Mouse (Mus musculus): ENCODE measurements around the gene Stk38l. TPM values are rescaled to one million over a fixed set of nuclear protein-coding genes. Genes with fewer than 3 reads are reported as not detected.
"Not testable (repeated sequence)": the region's sequence is repeated elsewhere in the genome, so short reads cannot be mapped to it uniquely, and the experiment has no call there.

Stk38l gene
- polyA plus RNA-seq, 1 experiment from 2014 or later: 15.1 TPM

GRCm38 (mm10) chr6:146760022-146760421, 35.2 kb downstream of the Stk38l start:
- Histone ChIP-seq H3K27ac (replicated peaks) (no peak overlapping the region), H3K9ac (no peak overlapping the region), H3K4me3 (no peak overlapping the region), H3K27me3 (no peaks in the 10 kb centered on the region), H3K9me3 (no peaks in the 10 kb centered on the region), H3K4me2 (no peak overlapping the region), H3K36me3 (0 out of 2 replicates have a peak, but pooled peaks cover 6% of the 10 kb centered on the region), H3K4me1 (replicated peaks) (0 out of 2 replicates have a peak, but pooled peaks cover 9% of the 10 kb centered on the region)
- WGBS: 92% methylated on average over 2 of the region's 2 CpGs
- no peak for ATAC-seq (ENCODE audit: low read depth)

- no peak overlapping the region for H3K27ac ChIP-seq (replicated peaks)
- no peak overlapping the region for H3K9ac ChIP-seq
- H3K36me3 ChIP-seq: 0 out of 2 replicates have a peak, but pooled peaks cover 6% of the 10 kb centered on the region
- H3K27me3 ChIP-seq: no peaks in the 10 kb centered on the region
- no peaks in the 10 kb centered on the region for H3K9me3 ChIP-seq
- no peak overlapping the region for H3K4me2 ChIP-seq
- 0 out of 2 replicates have a peak, but pooled peaks cover 9% of the 10 kb centered on the region for H3K4me1 ChIP-seq (replicated peaks)
- H3K4me3 ChIP-seq: no peak overlapping the region
- 73% methylated on average over 4 of the region's 4 CpGs for WGBS
- no peak for ATAC-seq (ENCODE audit: low read depth)
Observed at GRCm38 (mm10) chr6:146760736-146761135, 35.9 kb downstream of the Stk38l start.

DNA sequence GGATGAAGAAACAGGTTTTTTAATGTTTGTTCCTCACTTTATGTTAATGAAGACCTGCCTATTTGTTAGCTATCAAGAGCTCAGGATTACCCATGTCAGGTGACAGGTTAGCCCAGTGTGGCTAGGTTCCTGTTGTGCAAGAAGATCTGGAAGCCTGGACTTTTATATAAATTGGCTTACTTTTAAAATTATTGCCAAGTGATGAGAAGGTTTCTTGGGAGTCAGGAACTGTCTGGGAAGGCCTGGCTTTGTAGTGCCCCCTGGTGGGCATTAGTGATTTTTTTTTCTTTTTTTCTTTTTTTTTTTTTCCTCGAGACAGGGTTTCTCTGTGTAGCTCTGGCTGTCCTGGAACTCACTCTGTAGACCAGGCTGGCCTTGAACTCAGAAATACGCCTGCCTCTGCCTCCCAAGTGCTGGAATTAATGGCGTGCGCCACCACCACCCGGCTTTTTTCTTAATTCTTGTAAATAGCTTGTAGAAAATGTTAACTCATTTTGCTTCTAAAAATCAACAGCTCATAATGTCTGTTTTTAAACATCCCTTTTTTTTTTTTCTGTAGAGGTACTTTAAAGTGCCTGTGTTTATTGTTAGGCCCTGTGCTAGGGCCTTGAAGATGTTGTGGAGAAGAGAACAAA, 37.6 kb downstream of the Stk38l start:
- no peak overlapping the region for H3K27ac ChIP-seq (replicated peaks)
- 70% methylated on average over 5 of the region's 5 CpGs for WGBS
- no peaks in the 10 kb centered on the region for H3K4me1 ChIP-seq (replicated peaks)
- no peak overlapping the region for H3K9ac ChIP-seq
- no peak for ATAC-seq (ENCODE audit: low read depth)
- H3K9me3 ChIP-seq: no peaks in the 10 kb centered on the region
- H3K27me3 ChIP-seq: no peaks in the 10 kb centered on the region
- H3K36me3 ChIP-seq: peaks cover 19% of the 10 kb centered on the region
- H3K4me2 ChIP-seq: no peak overlapping the region
- H3K4me3 ChIP-seq: no peak overlapping the region

GRCm38 (mm10) chr6:146764593-146764992, 39.8 kb downstream of the Stk38l start:
- Histone ChIP-seq H3K27me3 (no peaks in the 10 kb centered on the region), H3K4me1 (replicated peaks) (no peaks in the 10 kb centered on the region), H3K9ac (no peak overlapping the region), H3K4me3 (no peak overlapping the region), H3K36me3 (peaks cover 39% of the 10 kb centered on the region), H3K9me3 (no peaks in the 10 kb centered on the region), H3K4me2 (no peak overlapping the region), H3K27ac (replicated peaks) (no peak overlapping the region)
- ATAC-seq (ENCODE audit: low read depth): no peak
- WGBS: 63% methylated on average over 2 of the region's 2 CpGs

DNA sequence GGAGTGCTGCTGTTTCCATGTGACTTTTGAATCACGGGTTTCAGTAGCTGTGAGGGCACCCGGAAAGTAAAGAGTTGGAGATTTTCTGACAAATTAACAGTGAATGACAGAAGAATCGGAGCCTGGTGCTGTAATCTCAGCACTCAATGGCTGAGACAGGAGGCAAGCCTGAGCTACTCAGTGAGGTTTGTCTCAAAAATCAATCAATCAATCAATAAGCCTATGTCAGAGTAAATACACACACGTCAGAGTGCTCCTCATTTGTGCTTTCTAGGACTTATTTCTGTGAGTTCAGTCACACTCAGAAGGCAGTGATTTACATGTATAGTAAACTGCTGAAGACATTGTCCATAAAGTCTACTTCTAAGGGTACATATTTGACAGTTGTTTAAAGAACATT, 40.5 kb downstream of the Stk38l start:
- H3K4me2 ChIP-seq: no peak overlapping the region
- no peak overlapping the region for H3K4me3 ChIP-seq
- H3K27me3 ChIP-seq: no peaks in the 10 kb centered on the region
- ATAC-seq (ENCODE audit: low read depth): no peak
- no peak overlapping the region for H3K27ac ChIP-seq (replicated peaks)
- 89% methylated on average over 4 of the region's 4 CpGs for WGBS
- H3K36me3 ChIP-seq: peaks cover 43% of the 10 kb centered on the region
- no peaks in the 10 kb centered on the region for H3K9me3 ChIP-seq
- no peaks in the 10 kb centered on the region for H3K4me1 ChIP-seq (replicated peaks)
- no peak overlapping the region for H3K9ac ChIP-seq

DNA sequence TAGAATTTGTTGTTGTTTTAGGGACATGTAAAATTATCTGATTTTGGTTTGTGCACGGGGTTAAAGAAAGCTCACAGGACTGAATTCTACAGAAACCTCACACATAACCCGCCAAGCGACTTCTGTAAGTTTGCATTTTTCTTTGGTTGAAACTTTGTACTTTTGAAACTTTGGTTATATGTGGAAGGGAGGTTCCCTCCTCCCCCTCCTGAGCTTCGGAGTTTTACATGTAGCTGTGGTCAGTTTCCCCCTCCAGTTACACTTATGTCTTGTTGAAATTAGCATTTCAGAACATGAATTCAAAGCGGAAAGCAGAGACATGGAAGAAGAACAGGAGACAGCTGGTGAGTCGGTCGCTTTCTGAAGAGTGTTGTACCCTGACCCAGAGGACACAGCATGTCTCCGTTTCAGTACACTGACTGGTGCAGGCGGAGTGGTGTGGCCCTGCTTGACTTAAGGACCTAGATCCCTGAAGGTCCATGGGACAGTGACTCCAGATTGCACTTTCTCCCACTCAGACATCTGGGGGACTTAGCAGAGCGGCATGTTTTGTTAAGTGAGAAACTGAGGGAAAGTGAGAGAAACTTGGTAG, 44.1 kb downstream of the Stk38l start:
- no peak for ATAC-seq (ENCODE audit: low read depth)
- WGBS: 91% methylated on average over 10 of the region's 10 CpGs
- Histone ChIP-seq H3K4me2 (no peak overlapping the region), H3K9me3 (no peaks in the 10 kb centered on the region), H3K4me3 (no peak overlapping the region), H3K9ac (no peak overlapping the region), H3K27me3 (no peaks in the 10 kb centered on the region), H3K4me1 (replicated peaks) (no peaks in the 10 kb centered on the region), H3K27ac (replicated peaks) (no peak overlapping the region), H3K36me3 (peaks cover 69% of the 10 kb centered on the region)

GRCm38 (mm10) chr6:146770005-146770745, 45.4 kb downstream of the Stk38l start:
- no peak overlapping the region for H3K27ac ChIP-seq (replicated peaks)
- no peak overlapping the region for H3K4me3 ChIP-seq
- no peaks in the 10 kb centered on the region for H3K27me3 ChIP-seq
- H3K9ac ChIP-seq: no peak overlapping the region
- WGBS: 76% methylated on average over 6 of the region's 6 CpGs
- ATAC-seq (ENCODE audit: low read depth): no peak
- H3K4me2 ChIP-seq: no peak overlapping the region
- H3K36me3 ChIP-seq: peaks cover 80% of the 10 kb centered on the region
- no peaks in the 10 kb centered on the region for H3K4me1 ChIP-seq (replicated peaks)
- no peaks in the 10 kb centered on the region for H3K9me3 ChIP-seq

DNA sequence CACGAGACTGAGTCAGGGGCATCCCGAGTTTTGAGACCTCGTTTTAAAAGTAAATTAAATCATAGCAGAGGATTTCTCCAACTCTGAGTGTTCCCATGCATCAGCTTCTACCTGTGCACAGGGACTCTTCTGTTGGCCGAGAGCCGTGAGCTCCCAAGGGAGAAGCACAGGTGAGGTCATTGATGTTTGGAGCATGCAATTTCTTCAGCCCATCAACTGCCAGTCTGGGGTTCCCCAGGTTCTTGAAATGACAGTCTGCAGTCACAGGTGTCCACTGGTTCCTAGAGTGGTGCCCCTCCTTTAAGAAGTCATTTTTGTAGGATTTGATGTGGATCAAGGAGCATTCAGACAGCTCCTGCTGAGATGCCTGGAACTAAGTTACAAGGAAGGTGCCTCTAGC, 46.0 kb downstream of the Stk38l start:
- Histone ChIP-seq H3K27me3 (no peaks in the 10 kb centered on the region), H3K4me3 (no peak overlapping the region), H3K36me3 (peaks cover 85% of the 10 kb centered on the region), H3K4me1 (replicated peaks) (no peaks in the 10 kb centered on the region), H3K4me2 (no peak overlapping the region), H3K9ac (no peak overlapping the region), H3K27ac (replicated peaks) (no peak overlapping the region), H3K9me3 (no peaks in the 10 kb centered on the region)
- WGBS: 92% methylated on average over 5 of the region's 5 CpGs
- ATAC-seq (ENCODE audit: low read depth): no peak

DNA sequence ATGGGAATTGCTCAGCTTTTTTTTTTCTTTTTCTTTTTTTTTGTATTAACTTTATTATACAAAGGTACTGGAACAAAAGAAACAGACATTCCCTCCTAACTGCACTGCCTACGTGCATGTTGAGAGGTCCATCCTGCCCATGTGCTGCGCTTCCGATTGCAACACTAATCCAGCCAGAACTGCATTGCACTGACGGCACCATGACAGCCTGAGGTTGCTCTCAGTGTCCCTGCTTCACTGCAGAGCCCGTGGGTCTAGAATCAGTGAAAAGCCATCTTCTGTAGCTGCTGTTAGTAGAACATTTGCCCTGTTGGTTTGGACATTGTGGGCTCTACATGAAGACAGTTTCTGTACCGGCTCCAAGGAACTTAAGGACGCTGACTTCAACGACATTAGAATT, 51.1 kb downstream of the Stk38l start:
- not testable (repeated sequence) for H3K4me2 ChIP-seq; H3K27me3 ChIP-seq; H3K9me3 ChIP-seq; ATAC-seq (ENCODE audit: low read depth); H3K27ac ChIP-seq (replicated peaks); H3K4me1 ChIP-seq (replicated peaks); H3K4me3 ChIP-seq; H3K9ac ChIP-seq
- 71% methylated on average over 8 of the region's 8 CpGs for WGBS
- H3K36me3 ChIP-seq: peaks cover 52% of the 10 kb centered on the region

GRCm38 (mm10) chr6:146776610-146777389, 52.0 kb downstream of the Stk38l start:
- ATAC-seq (ENCODE audit: low read depth): no peak
- H3K4me2 ChIP-seq: no peak overlapping the region
- 8% methylated on average over 2 of the region's 2 CpGs for WGBS
- H3K9ac ChIP-seq: no peak overlapping the region
- H3K9me3 ChIP-seq: no peaks in the 10 kb centered on the region
- peaks cover 43% of the 10 kb centered on the region for H3K36me3 ChIP-seq
- no peaks in the 10 kb centered on the region for H3K27me3 ChIP-seq
- H3K27ac ChIP-seq (replicated peaks): no peak overlapping the region
- H3K4me3 ChIP-seq: no peak overlapping the region
- no peaks in the 10 kb centered on the region for H3K4me1 ChIP-seq (replicated peaks)

GRCm38 (mm10) chr6:146778055-146778454, 53.3 kb downstream of the Stk38l start:
- Histone ChIP-seq H3K9ac (no peak overlapping the region), H3K9me3 (no peaks in the 10 kb centered on the region), H3K27ac (replicated peaks) (no peak overlapping the region), H3K4me1 (replicated peaks) (no peaks in the 10 kb centered on the region), H3K36me3 (peaks cover 35% of the 10 kb centered on the region), H3K4me3 (no peak overlapping the region), H3K27me3 (no peaks in the 10 kb centered on the region), H3K4me2 (no peak overlapping the region)
- ATAC-seq (ENCODE audit: low read depth): no peak
- WGBS: 95% methylated on average over 3 of the region's 3 CpGs

GRCm38 (mm10) chr6:146781566-146781965, 56.8 kb downstream of the Stk38l start:
- no peak overlapping the region for H3K9ac ChIP-seq
- H3K9me3 ChIP-seq: 0 out of 2 replicates have a peak, but pooled peaks cover 3% of the 10 kb centered on the region
- WGBS: 84% methylated on average over 3 of the region's 3 CpGs
- H3K27me3 ChIP-seq: no peaks in the 10 kb centered on the region
- no peak overlapping the region for H3K4me2 ChIP-seq
- peaks cover 17% of the 10 kb centered on the region; the same call in 1 of the 2 replicates for H3K36me3 ChIP-seq
- H3K4me1 ChIP-seq (replicated peaks): no peaks in the 10 kb centered on the region
- H3K4me3 ChIP-seq: no peak overlapping the region
- ATAC-seq (ENCODE audit: low read depth): no peak
- H3K27ac ChIP-seq (replicated peaks): no peak overlapping the region
